Mouse (Mus musculus) intestine, embryonic 14.5 days (tissue): ENCODE measurements around the gene Ankrd13b. TPM values are rescaled to one million over a fixed set of nuclear protein-coding genes. Genes with fewer than 3 reads are reported as not detected.

Experiments
- ATAC-seq: fragments of 200-750 bp; cut with Nextera tagmentation; replicated peaks from 2 replicates; pipeline ENCODE4 v1.8.0; 2017; ENCODE audit warnings: low read depth, moderate number of reproducible peaks, moderate TSS enrichment, moderate library complexity; ENCODE audit not compliant: low FRiP score, low TSS enrichment
- DNase-seq: peaks from one replicate; pipeline ENCODE4 v3.0.0-alpha.2; 2018; ENCODE audit warnings: low spot score
- H3K27ac ChIP-seq: fragments of 300-500 bp; sonication (generic); 2 replicates; pipeline ENCODE4 v1.5.1; 2014; ENCODE audit warnings: low read depth, mild to moderate bottlenecking, control low read depth
- H3K27me3 ChIP-seq: fragments of 300-500 bp; sonication (generic); replicated peaks from 2 replicates; pipeline ENCODE4 v1.6.1; 2014; ENCODE audit warnings: low read length, control low read depth; ENCODE audit not compliant: control insufficient read depth, insufficient read depth
- H3K36me3 ChIP-seq: fragments of 300-500 bp; sonication (generic); 2 replicates; pipeline ENCODE4 v1.6.1; 2014; ENCODE audit warnings: low read length, control low read depth; ENCODE audit not compliant: control insufficient read depth, insufficient read depth
- H3K4me1 ChIP-seq: fragments of 300-500 bp; sonication (generic); replicated peaks from 2 replicates; pipeline ENCODE4 v1.6.1; 2014; ENCODE audit warnings: low read length, control low read depth, mixed read lengths; ENCODE audit not compliant: control insufficient read depth, insufficient read depth
- H3K4me2 ChIP-seq: fragments of 300-500 bp; sonication (generic); 2 replicates; pipeline ENCODE4 v1.6.1; 2014; ENCODE audit warnings: low read length
- H3K4me3 ChIP-seq: fragments of 300-500 bp; sonication (generic); 2 replicates; pipeline ENCODE4 v1.5.1; 2014; ENCODE audit warnings: low read depth, low read length, control low read depth, mixed read lengths
- H3K9ac ChIP-seq: fragments of 300-500 bp; sonication (generic); 2 replicates; pipeline ENCODE4 v1.6.1; 2014; ENCODE audit warnings: mild to moderate bottlenecking, low read length
- H3K9me3 ChIP-seq: fragments of 300-500 bp; sonication (generic); 2 replicates; pipeline ENCODE4 v1.6.1; 2016; ENCODE audit warnings: low read length, control low read depth; ENCODE audit not compliant: control insufficient read depth
- WGBS: fragments of 180-500 bp; shearing (Covaris S2); extraction: QIAGEN DNeasy Blood & Tissue Kit; methylation state at CpG from one replicate; pipeline ENCODE4 v1.1.7; 2014; 5-methylcytosine and 5-hydroxymethylcytosine counted together
- polyA plus RNA-seq: library from polyadenylated mRNA; unstranded; fragments of >200 nt; fragmentation: Nextera tagmentation; extraction: Ambion mirVana; gene quantifications from 2 replicates; pipeline ENCODE4 v1.2.1, GENCODE M21; 2014

The Ankrd13b gene
- polyA plus RNA-seq, 1 experiment from 2014 or later = 8.3 TPM

- peaks cover 9% of the 10 kb centered on the region; the same call in 1 of the 2 replicates for H3K36me3 ChIP-seq
These were observed 40.3 kb downstream of the Ankrd13b start for GRCm38 (mm10) chr11:77449224-77449623.

GRCm38 (mm10) chr11:77446628-77447041 is 42.8 kb downstream of the Ankrd13b start:
- Histone ChIP-seq H3K9ac (no peak overlapping the region), H3K36me3 (peaks cover 13% of the 10 kb centered on the region; the same call in 1 of the 2 replicates), H3K4me2 (no peak overlapping the region), H3K27ac (no peak overlapping the region), H3K27me3 (no peaks in the 10 kb centered on the region), H3K4me1 (no peaks in the 10 kb centered on the region), H3K4me3 (no peak overlapping the region), H3K9me3 (no peaks in the 10 kb centered on the region)
- 47% methylated on average over 6 of the region's 6 CpGs for WGBS
- peak; percentile 58 for DNase-seq
- 0 out of 2 replicates have a peak, but pooled peaks have one; percentile 53 for ATAC-seq

More at GRCm38 (mm10) chr11:77449224-77449623, 40.3 kb downstream of the Ankrd13b start:
- DNase-seq (no peak), ATAC-seq (no peak)
- Histone ChIP-seq H3K9me3 (no peaks in the 10 kb centered on the region), H3K27me3 (no peaks in the 10 kb centered on the region), H3K27ac (no peak overlapping the region), H3K4me2 (no peak overlapping the region), H3K4me1 (no peaks in the 10 kb centered on the region), H3K4me3 (no peak overlapping the region), H3K9ac (no peak overlapping the region)
- 86% methylated on average over 7 of the region's 7 CpGs for WGBS

- DNase-seq (no peak), ATAC-seq (no peak)
- H3K4me1 ChIP-seq = no peaks in the 10 kb centered on the region
- no peak overlapping the region for H3K4me2 ChIP-seq
- H3K27me3 ChIP-seq = no peaks in the 10 kb centered on the region
- no peak overlapping the region for H3K27ac ChIP-seq
- 67% methylated on average over 2 of the region's 2 CpGs for WGBS
- H3K9ac ChIP-seq = no peak overlapping the region
- peaks cover 18% of the 10 kb centered on the region; the same call in 1 of the 2 replicates for H3K36me3 ChIP-seq
- no peak overlapping the region for H3K4me3 ChIP-seq
- H3K9me3 ChIP-seq = no peaks in the 10 kb centered on the region
These were observed 44.5 kb downstream of the Ankrd13b start for GRCm38 (mm10) chr11:77444939-77445338.

GRCm38 (mm10) chr11:77442186-77443170 is 47.0 kb downstream of the Ankrd13b start:
- DNase-seq (no peak), ATAC-seq (no peak)
- Histone ChIP-seq H3K36me3 (peaks cover 20% of the 10 kb centered on the region; the same call in 1 of the 2 replicates), H3K4me1 (no peaks in the 10 kb centered on the region), H3K4me3 (no peak overlapping the region), H3K9me3 (no peaks in the 10 kb centered on the region), H3K27me3 (no peaks in the 10 kb centered on the region), H3K4me2 (no peak overlapping the region), H3K27ac (no peak overlapping the region), H3K9ac (no peak overlapping the region)
- 70% methylated on average over 7 of the region's 7 CpGs for WGBS

GRCm38 (mm10) chr11:77441020-77441419 is 48.5 kb downstream of the Ankrd13b start:
- peaks cover 21% of the 10 kb centered on the region; the same call in 1 of the 2 replicates for H3K36me3 ChIP-seq
- H3K4me1 ChIP-seq = no peaks in the 10 kb centered on the region
- H3K27ac ChIP-seq = no peak overlapping the region
- no peak overlapping the region for H3K4me3 ChIP-seq
- no peak for ATAC-seq
- 85% methylated on average over 8 of the region's 8 CpGs for WGBS
- H3K9me3 ChIP-seq = no peaks in the 10 kb centered on the region
- H3K27me3 ChIP-seq = no peaks in the 10 kb centered on the region
- H3K4me2 ChIP-seq = no peak overlapping the region
- no peak for DNase-seq
- H3K9ac ChIP-seq = no peak overlapping the region

- Histone ChIP-seq H3K9me3 (no peaks in the 10 kb centered on the region), H3K27me3 (no peaks in the 10 kb centered on the region), H3K4me2 (no peak overlapping the region), H3K4me1 (no peaks in the 10 kb centered on the region), H3K27ac (no peak overlapping the region), H3K36me3 (peaks cover 21% of the 10 kb centered on the region; the same call in 1 of the 2 replicates), H3K4me3 (no peak overlapping the region), H3K9ac (no peak overlapping the region)
- DNase-seq (no peak), ATAC-seq (no peak)
- 87% methylated on average over 9 of the region's 9 CpGs for WGBS
These were observed 49.4 kb downstream of the Ankrd13b start for GRCm38 (mm10) chr11:77440081-77440480.

- H3K9ac ChIP-seq = no peak overlapping the region
- no peaks in the 10 kb centered on the region for H3K27me3 ChIP-seq
- no peak overlapping the region for H3K4me2 ChIP-seq
- 85% methylated on average over 2 of the region's 2 CpGs for whole genome bisulfite sequencing
- no peak for ATAC-seq
- peaks cover 20% of the 10 kb centered on the region; the same call in 1 of the 2 replicates for H3K36me3 ChIP-seq
- no peak overlapping the region for H3K27ac ChIP-seq
- H3K4me1 ChIP-seq = no peaks in the 10 kb centered on the region
- no peak overlapping the region for H3K4me3 ChIP-seq
- H3K9me3 ChIP-seq = no peaks in the 10 kb centered on the region
- no peak for DNase-seq
These were observed 52.5 kb downstream of the Ankrd13b start for GRCm38 (mm10) chr11:77437026-77437425.

- Histone ChIP-seq H3K4me2 (no peak overlapping the region), H3K36me3 (peaks cover 6% of the 10 kb centered on the region), H3K4me3 (no peak overlapping the region), H3K27me3 (no peaks in the 10 kb centered on the region), H3K9me3 (no peaks in the 10 kb centered on the region), H3K27ac (no peak overlapping the region), H3K9ac (no peak overlapping the region), H3K4me1 (no peaks in the 10 kb centered on the region)
- DNase-seq (no peak), ATAC-seq (no peak)
- 84% methylated on average over 1 of the region's 1 CpGs for WGBS
These were observed 61.0 kb downstream of the Ankrd13b start for GRCm38 (mm10) chr11:77428446-77428845.
